Mouse (Mus musculus) left cerebral cortex, adult 18-20 months (tissue): Measurements from ENCODE around the gene Synrg. TPM values are rescaled to one million over a fixed set of nuclear protein-coding genes. Genes with fewer than 3 reads are reported as not detected.

Experiments used
- DNase-seq, 2 experiments: peaks; one replicate each; pipeline ENCODE4 v3.0.0; 2021 to 2022; ENCODE audit warnings: low spot score in 2 of 2, mixed read lengths in 1 of 2
- total RNA-seq, 2 experiments: library from RNA; stranded (reverse); gene quantifications; 2 replicates each; pipeline ENCODE4 v1.2.3; 2021

Gene Synrg
- total RNA-seq, 2 experiments from 2014 or later = 62.3 to 63.3 TPM

GRCm38 (mm10) chr11:83979992-83980391, 15.8 kb downstream of the Synrg start:
- DNase-seq = no peak

GRCm38 (mm10) chr11:83981338-83981737, 17.1 kb downstream of the Synrg start:
- DNase-seq = no peak

GRCm38 (mm10) chr11:83991701-83992100, 27.5 kb downstream of the Synrg start:
- DNase-seq = no peak

GRCm38 (mm10) chr11:83993428-83993827, 29.2 kb downstream of the Synrg start:
- DNase-seq = no peak

GRCm38 (mm10) chr11:83994481-83994880, 30.3 kb downstream of the Synrg start:
- DNase-seq = no peak

- DNase-seq = peak; percentile 54 to 55
These were observed 31.3 kb downstream of the Synrg start for GRCm38 (mm10) chr11:83995535-83995950.

- DNase-seq = no peak
These were observed 33.1 kb downstream of the Synrg start for GRCm38 (mm10) chr11:83997171-83997868.

GRCm38 (mm10) chr11:83998993-83999392, 34.8 kb downstream of the Synrg start:
- DNase-seq = no peak

GRCm38 (mm10) chr11:83999411-83999915, 35.2 kb downstream of the Synrg start:
- no peak for DNase-seq

GRCm38 (mm10) chr11:84001257-84001656, 37.0 kb downstream of the Synrg start:
- no peak for DNase-seq

GRCm38 (mm10) chr11:84003986-84004385, 39.8 kb downstream of the Synrg start:
- DNase-seq = peak in 1 of 2 experiments; percentile 10

- no peak for DNase-seq
These were observed 44.8 kb downstream of the Synrg start for GRCm38 (mm10) chr11:84009001-84009400.

GRCm38 (mm10) chr11:84010411-84010810, 46.2 kb downstream of the Synrg start:
- DNase-seq = no peak

- no peak for DNase-seq
These were observed 46.8 kb downstream of the Synrg start for GRCm38 (mm10) chr11:84011050-84011449.

- DNase-seq = no peak
These were observed 47.3 kb downstream of the Synrg start for GRCm38 (mm10) chr11:84011576-84011975.

- DNase-seq = peak; percentile 26 to 42
These were observed 48.9 kb downstream of the Synrg start for GRCm38 (mm10) chr11:84013105-84013504.

GRCm38 (mm10) chr11:84016147-84016809, 52.0 kb downstream of the Synrg start:
- DNase-seq = no peak

GRCm38 (mm10) chr11:84016810-84017508, 52.7 kb downstream of the Synrg start:
- DNase-seq = no peak

GRCm38 (mm10) chr11:84027231-84027630, 63.0 kb downstream of the Synrg start:
- DNase-seq = no peak

GRCm38 (mm10) chr11:84028271-84029028, 64.2 kb downstream of the Synrg start:
- DNase-seq = no peak

GRCm38 (mm10) chr11:84031971-84032370, 67.7 kb downstream of the Synrg start:
- DNase-seq = peak; percentile 60 to 71
